Mouse (Mus musculus): Measurements from ENCODE around the gene Rarres1.

Gene Rarres1

DNA sequence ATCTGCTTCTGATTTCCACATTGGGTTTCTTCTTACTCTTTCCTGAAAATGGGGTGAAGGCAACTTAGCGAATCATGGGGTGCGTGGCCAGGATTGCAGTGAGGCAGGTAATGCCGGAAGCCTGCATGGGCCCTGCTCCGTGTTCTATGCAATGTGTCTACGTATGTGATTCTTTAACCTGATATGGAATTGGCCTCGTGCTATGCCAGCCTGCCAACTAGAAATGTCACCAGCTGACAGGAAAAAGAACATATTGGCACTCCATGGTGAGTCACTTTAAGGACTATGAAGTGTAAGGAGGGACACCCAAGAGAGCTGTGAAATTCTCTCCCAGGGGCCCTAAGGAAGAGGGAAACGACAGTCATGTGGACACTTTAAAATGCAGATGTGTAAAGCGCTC lies 22.2 kb downstream of the Rarres1 start:
- in situ Hi-C loops (cut with MboI, MseI), result no loop called here

DNA sequence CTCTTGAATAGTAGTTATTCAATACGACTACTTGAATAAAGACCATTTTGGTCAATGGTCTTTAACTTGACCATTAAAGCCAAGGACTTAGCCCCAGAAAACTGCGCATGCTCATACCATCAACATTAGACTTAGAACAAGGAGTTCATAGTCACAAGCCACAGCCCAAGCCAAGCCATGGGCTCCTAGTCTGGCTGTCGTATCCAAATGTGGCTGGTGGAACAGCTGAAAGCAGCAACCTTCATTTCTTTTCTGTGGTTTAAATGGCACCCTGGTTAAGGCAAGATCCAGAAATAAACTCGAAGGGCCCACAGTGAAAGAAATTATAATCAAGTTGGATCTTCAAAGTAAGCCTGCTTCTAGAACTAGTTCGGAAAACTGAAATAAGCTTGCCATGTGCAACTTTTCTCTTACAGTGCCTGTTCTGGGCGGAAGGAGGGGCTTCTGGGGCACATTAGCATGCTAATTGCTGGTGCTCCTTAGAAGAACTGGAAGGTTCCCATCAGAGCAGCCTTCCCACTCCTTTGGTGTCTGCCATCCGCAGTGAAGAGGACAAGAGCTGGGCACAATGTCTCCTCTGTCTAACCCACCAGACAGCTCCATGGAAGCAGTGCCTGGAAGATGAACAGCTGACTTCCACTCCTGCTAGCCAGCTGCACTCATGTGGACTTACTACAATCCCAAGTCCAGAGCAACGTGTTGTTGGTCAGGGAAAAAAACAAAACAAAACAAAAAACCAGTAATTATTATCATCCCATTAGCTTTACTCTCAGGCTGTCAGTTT lies 23.0 kb downstream of the Rarres1 start:
- in situ Hi-C loops (cut with MboI, MseI), result no loop called here

DNA sequence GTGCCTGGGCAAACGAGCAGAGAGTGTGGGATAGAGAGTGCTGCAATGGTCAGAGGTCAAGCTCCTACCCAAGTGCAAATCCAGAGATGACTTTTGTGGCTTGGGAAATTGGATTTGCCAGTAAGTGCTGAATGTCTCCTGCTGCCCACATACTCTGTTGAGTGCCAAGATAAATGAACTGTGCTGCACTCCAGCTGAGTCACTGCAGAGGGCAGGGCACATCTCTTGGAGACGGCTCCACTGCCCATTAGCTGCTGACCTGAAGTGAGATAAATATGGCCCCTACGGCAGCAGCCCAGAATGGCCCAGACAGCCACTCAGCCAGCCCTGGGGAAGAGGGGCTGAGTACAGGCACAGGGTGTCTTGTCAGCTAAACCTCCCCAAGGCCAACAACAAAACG lies 25.2 kb downstream of the Rarres1 start:
- in situ Hi-C loops (cut with MboI, MseI), result no loop called here

- in situ Hi-C loops (cut with MboI, MseI), result no loop called here
Observed at GRCm38 (mm10) chr3:67485233-67485632, 30.1 kb downstream of the Rarres1 start.

GRCm38 (mm10) chr3:67482400-67482799 lies 32.9 kb downstream of the Rarres1 start:
- in situ Hi-C loops (cut with MboI, MseI), result no loop called here

DNA sequence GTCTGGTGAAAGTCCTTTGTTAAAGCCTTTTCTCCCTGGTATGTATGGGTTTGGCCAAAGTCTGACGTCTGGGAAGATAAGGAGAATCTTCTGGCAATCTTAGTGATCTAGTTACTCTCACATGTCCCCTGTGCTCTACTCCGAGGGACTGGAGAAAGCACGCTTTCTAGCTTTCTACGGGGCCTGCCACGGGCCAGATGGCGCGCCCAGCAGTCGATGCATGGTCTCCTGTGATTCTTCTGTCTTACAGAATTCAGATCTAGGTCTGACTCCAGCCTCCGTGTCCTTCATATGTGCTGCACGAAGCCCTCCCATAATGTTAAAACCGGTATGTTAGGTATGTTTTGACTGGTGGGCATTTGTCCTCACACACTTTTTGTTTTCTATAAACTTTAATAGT lies 35.5 kb downstream of the Rarres1 start:
- in situ Hi-C loops (cut with MboI, MseI), result no loop called here

DNA sequence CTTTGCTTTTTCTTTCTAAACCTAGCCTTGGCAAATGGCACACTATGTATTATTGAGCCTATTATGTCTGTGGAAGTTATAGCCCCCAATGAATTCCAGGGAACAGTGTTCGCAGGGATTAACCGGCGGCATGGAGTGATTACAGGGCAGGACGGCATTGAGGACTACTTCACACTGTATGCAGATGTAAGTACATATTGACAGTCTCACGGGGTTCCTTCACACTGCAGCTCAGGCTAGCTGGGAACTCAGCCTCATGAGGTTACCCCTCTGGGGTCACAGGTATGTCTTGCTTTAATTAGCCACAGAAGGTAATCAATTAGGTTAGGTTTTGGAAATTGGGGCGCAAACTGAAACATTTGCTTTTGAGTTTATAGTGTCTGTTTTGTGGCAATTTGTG lies 41.9 kb downstream of the Rarres1 start:
- in situ Hi-C loops (cut with MboI, MseI), result no loop called here

DNA sequence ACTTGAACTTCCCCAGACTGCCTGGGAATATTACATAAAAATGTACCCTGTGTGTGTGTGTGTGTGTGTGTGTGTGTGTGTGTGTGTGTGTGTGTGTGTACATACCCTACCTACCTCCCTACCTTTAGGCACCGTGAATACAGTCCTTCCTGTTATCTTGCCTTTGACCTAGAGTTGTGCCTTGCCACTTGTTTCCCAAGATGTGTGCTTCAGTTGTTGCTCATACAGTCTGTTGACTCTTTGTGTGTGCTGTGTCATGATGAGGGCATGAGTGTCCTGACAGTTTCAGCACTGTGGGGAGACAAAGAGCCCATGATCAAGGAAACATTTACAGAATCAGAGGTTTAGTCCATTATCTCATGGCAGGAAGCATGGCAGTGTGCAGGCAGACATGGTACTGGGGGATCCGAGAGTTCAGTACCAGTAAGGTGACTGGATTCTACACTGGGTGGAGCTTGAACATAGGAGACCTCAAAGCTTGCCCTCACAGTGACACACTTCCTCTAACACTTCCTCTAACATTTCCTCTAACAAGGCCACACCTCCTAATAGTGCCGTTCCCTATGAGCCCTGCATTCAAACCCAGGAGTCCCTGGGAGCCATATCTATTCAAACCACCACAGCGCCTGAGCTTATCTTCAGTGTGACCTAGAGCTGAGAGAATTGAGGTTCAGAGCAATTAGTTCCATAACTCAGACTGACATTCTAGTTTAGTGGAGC lies 43.8 kb downstream of the Rarres1 start:
- in situ Hi-C loops (cut with MboI, MseI), result no loop called here

DNA sequence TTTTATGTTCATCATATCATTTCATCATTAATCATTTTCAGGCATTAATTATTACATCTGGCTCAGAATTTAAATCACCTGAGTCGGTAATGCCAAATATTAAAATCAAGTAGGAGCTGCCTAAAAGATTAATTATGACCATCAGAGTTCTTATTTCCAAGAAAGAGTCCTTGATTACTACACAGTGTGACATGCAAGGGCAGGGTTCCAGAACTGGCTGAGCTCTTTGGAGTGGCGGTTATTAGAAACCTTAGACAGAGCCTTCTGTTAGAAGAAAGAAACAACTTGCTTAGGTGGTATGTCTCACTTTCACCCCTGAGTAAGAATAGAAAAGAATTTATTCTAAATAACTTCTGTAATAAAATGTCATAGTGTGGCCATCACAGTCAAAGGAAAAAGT lies 48.0 kb downstream of the Rarres1 start:
- in situ Hi-C loops (cut with MboI, MseI), result no loop called here

GRCm38 (mm10) chr3:67466576-67466975 lies 48.7 kb downstream of the Rarres1 start:
- in situ Hi-C loops (cut with MboI, MseI), result no loop called here

DNA sequence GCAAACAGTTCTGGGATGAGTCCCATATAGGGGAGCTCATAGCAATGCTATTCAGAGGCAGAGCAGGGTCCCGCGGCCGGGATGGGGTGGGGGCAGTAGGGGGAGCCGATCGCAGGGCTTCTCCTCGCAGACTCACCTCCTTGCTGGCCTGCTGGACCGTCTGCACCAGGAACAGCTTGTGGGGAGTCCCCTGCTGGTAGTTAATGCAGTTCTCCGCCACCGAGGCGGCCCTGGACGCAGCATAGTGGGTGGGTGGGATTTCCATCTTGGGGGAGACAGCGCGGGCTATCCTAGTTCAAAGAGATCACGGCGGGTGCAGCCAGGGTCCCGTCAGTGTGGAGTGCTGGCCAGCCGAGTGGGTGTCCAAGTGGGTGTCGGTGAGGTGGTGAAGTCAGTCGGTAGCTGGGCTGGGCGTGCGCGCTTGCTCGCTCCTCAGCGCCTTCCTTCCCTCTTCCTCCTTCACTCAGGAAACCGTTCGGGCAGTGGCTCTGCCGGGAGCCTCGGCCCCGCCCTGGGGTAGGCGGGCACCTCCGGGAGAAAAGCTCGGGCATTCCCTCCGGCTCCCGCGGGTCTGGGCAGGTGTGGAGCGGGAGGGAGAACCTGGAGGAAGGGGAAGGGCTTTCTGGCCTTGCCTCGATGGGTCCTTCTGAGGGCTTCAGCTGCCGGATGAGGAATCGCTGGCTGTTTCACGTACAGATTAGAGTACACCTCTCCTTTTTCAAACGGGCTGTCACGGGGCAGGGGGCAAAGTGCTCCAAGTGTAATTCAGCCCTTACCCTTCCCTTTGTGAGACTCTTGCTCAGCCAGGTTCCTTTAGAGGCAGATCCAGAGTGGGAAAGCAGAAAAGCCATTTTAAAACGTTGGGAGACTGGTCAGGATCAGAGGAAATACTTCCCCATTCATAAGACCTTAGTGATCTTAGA lies 51.6 kb downstream of the Rarres1 start, which contains the start of gene Lxn:
Gene Lxn, minus strand, starts transcription at position 477 of the 923 bp plus-strand sequence.
- in situ Hi-C loops (cut with MboI, MseI), result no loop called here

DNA sequence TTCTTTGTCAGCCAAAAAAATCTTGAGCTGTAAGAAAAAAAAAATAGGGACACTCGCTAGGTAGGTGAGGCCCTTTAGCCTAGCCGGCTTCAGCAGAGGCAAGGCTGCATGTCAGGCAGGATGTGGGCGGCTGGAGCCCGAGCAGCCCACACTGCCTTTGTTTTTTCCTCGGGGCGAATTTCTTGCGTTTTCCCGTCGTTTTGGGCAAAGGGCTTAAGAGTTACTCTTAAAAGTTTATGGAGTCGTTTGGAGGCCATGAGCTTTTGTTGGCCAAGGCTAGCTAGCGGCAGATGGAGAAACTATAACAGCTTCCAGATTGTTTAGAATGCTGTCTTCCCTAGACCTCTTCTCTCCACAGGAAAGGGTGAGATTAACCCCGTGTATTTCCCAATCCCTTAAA lies 52.3 kb downstream of the Rarres1 start:
- in situ Hi-C loops (cut with MboI, MseI), result no loop called here

DNA sequence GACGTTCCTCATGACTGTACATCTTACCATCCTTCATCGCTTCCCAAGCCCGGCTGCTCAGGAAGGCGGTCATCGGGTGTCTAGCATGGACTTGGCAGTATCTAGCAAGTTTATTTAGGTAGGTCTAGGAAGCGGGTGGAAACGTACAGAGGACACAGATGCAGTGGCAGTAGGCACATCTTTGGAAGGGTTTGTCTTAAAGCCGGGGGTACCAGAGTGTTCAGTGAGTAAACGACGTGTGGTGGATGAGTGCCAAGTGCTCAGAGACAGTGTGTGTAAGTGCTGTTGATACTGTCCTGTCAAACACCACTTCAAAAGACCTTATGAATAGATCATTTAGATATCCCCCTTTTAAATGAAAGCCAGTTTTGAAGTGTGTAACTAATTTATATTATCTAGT lies 52.7 kb downstream of the Rarres1 start:
- in situ Hi-C loops (cut with MboI, MseI), result no loop called here

GRCm38 (mm10) chr3:67462015-67462414 lies 53.3 kb downstream of the Rarres1 start:
- in situ Hi-C loops (cut with MboI, MseI), result no loop called here

DNA sequence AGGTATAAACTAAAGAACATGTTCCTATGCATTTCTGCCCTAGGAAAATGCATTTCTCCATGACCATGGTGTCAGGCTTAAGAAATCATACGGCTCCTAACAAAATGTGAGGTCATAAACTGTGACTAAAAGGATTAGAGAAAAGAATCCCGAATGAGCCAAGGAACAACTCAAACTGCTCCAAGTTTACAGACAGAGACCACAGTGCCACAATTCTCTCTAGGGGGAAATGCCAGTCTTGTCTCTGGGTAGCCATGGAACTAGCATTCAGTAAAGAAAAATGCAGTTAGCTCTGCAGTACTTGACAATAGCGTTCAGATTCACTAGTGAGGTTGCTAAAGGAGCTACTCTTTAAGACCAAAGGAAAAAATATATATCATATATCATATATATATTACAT lies 55.4 kb downstream of the Rarres1 start:
- in situ Hi-C loops (cut with MboI, MseI), result no loop called here

GRCm38 (mm10) chr3:67450601-67451210 lies 64.6 kb downstream of the Rarres1 start:
- in situ Hi-C loops (cut with MboI, MseI), result no loop called here

DNA sequence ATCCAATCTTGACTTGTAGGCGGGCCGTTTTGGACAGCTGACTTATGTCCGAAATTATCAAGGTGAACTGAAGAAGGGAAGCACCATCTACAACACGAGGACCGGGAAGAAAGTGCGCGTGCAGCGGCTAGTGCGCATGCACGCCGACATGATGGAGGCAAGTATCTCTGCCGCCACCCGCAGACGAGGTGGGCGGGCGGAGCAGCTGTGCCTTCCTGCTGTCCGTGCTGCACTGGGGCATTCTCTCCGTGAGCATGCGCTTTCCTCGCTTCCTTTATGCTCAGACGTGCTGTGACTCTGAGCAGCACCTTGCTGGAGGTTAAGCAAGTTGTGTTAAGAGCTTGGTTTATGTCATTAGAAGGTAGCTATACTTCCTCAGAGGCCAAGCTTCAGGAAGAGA lies 65.7 kb downstream of the Rarres1 start:
- in situ Hi-C loops (cut with MboI, MseI), result loop anchor here in 1 of 2 experiments (25.0 kb wide), 1 partner anchor 462 kb away; the partner anchor contains the start of genes Rsrc1 and Shox2

GRCm38 (mm10) chr3:67447143-67447542 lies 68.2 kb downstream of the Rarres1 start:
- in situ Hi-C loops (cut with MboI, MseI), result loop anchor here in 1 of 2 experiments (25.0 kb wide), 1 partner anchor 460 kb away; the partner anchor contains the start of genes Rsrc1 and Shox2

DNA sequence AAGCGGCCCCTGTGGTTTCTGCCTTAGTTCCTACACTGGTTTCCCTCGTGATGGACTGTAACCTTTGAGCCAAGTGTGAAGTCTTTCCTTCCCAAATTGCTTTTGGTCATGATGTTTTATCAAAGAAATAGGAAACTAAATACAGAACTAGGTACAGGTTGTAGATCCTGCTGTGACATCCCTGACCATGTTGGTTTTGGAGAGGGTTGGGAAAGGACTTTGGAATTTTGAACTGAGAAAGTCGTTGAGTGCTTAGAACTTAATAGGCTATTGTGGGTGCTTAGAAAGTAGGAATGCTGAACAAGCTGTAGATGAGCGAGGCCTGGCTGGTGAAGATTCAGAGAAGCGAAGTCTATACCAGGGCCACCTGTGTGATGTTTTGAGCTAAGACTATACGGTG lies 81.3 kb downstream of the Rarres1 start:
- in situ Hi-C loops (cut with MboI, MseI), result loop anchor here (5.0 to 25.0 kb wide), 3 partner anchors 62 to 447 kb away; partner anchors contain the start of genes Mlf1 (in 1 of the 2), Rsrc1 (in 1 of the 2) and Shox2 (in 1 of the 2)

DNA sequence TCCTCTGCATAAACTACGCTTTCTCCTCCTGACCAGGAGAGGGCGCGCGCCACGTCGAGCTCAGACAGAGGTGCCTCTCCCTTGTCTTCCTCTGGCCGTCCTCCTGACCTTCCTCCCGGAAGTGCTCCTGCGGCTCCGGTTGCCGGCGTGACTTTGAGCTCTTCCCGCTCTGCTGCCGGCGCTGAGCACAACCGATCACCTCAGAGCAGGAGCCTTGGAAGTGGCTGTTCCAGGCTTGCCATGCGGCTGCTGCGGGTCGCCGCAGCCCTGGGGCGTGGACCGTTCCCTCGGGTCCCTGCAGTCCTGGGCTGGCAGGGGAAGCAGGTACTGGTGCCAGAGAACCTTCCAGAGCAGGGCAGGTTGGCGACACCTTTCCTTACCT lies 85.3 kb downstream of the Rarres1 start, which contains the start of gene Gfm1:
Gene Gfm1, plus strand, starts transcription at position 98 of the 382 bp plus-strand sequence.
- in situ Hi-C loops (cut with MboI, MseI), result loop anchor here (5.0 to 25.0 kb wide), 5 partner anchors 58 to 1385 kb away; partner anchors contain the start of genes Mlf1 (in 2 of the 2), Rsrc1 (in 1 of the 2) and Shox2 (in 1 of the 2)

All from T-helper 17 cell (primary cell).